Mouse (Mus musculus) embryonic facial prominence, embryonic 14.5 days (tissue): ENCODE measurements around the gene Ice1. TPM values are rescaled to one million over a fixed set of nuclear protein-coding genes. Genes with fewer than 3 reads are reported as not detected.

Experiments used
- ATAC-seq: fragments of 200-750 bp; cut with Nextera tagmentation; 2 replicates; pipeline ENCODE4 v1.8.0; 2017; ENCODE audit warnings: low read depth, moderate number of reproducible peaks, moderate TSS enrichment
- DNase-seq: peaks from one replicate; pipeline ENCODE4 v3.0.0-alpha.2; 2015; ENCODE audit warnings: low spot score
- H3K27ac ChIP-seq: fragments of 300-500 bp; sonication (generic); replicated peaks from 2 replicates; pipeline ENCODE4 v1.5.1; 2014; ENCODE audit warnings: low read depth, mild to moderate bottlenecking, low read length, moderate library complexity
- H3K27me3 ChIP-seq: fragments of 300-500 bp; sonication (generic); replicated peaks from 2 replicates; pipeline ENCODE4 v1.6.1; 2014; ENCODE audit warnings: low read length; ENCODE audit not compliant: control insufficient read depth, insufficient read depth
- H3K36me3 ChIP-seq: fragments of 300-500 bp; sonication (generic); 2 replicates; pipeline ENCODE4 v1.6.1; 2014; ENCODE audit warnings: low read length, mixed read lengths; ENCODE audit not compliant: control insufficient read depth, insufficient read depth
- H3K4me1 ChIP-seq: fragments of 300-500 bp; sonication (generic); 2 replicates; pipeline ENCODE4 v1.6.1; 2014; ENCODE audit warnings: antibody characterized with exemption, low read length; ENCODE audit not compliant: control insufficient read depth, insufficient read depth
- H3K4me2 ChIP-seq: fragments of 300-500 bp; sonication (generic); 2 replicates; pipeline ENCODE4 v1.6.1; 2014; ENCODE audit warnings: low read depth, mild to moderate bottlenecking, low read length, moderate library complexity, mixed read lengths
- H3K4me3 ChIP-seq: fragments of 300-500 bp; sonication (generic); 2 replicates; pipeline ENCODE4 v1.5.1; 2014; ENCODE audit warnings: low read depth, mild to moderate bottlenecking, low read length
- H3K9ac ChIP-seq: fragments of 300-500 bp; sonication (generic); 2 replicates; pipeline ENCODE4 v1.6.1; 2014; ENCODE audit warnings: low read depth, mild to moderate bottlenecking, low read length, moderate library complexity, mixed read lengths
- H3K9me3 ChIP-seq: fragments of 300-500 bp; sonication (generic); 2 replicates; pipeline ENCODE4 v1.6.1; 2016; ENCODE audit warnings: low read length; ENCODE audit not compliant: control insufficient read depth
- WGBS: fragments of 180-500 bp; shearing (Covaris S2); extraction: QIAGEN DNeasy Blood & Tissue Kit; methylation state at CpG from one replicate; pipeline ENCODE4 v1.1.7; 2014; 5-methylcytosine and 5-hydroxymethylcytosine counted together
- polyA plus RNA-seq: library from polyadenylated mRNA; unstranded; fragments of >200 nt; fragmentation: Nextera tagmentation; extraction: Ambion mirVana; gene quantifications from 2 replicates; pipeline ENCODE4 v1.2.1, GENCODE M21; 2014

The Ice1 gene
- polyA plus RNA-seq, 1 experiment from 2014 or later = 30.1 TPM

GRCm38 (mm10) chr13:70532719-70533118 lies 104.7 kb downstream of the Ice1 start:
- H3K4me3 ChIP-seq = no peak overlapping the region
- H3K36me3 ChIP-seq = no peaks in the 10 kb centered on the region
- no peak for ATAC-seq
- no peak overlapping the region for H3K9ac ChIP-seq
- 81% methylated on average over 10 of the region's 10 CpGs for WGBS
- DNase-seq = no peak
- no peaks in the 10 kb centered on the region for H3K9me3 ChIP-seq
- no peak overlapping the region for H3K4me2 ChIP-seq
- H3K4me1 ChIP-seq = no peaks in the 10 kb centered on the region
- no peak overlapping the region for H3K27ac ChIP-seq
- H3K27me3 ChIP-seq = no peaks in the 10 kb centered on the region

GRCm38 (mm10) chr13:70517651-70518050 lies 119.8 kb downstream of the Ice1 start:
- H3K4me2 ChIP-seq = no peak overlapping the region
- H3K36me3 ChIP-seq = no peaks in the 10 kb centered on the region
- 29% methylated on average over 2 of the region's 2 CpGs for WGBS
- H3K4me1 ChIP-seq = no peaks in the 10 kb centered on the region
- no peaks in the 10 kb centered on the region for H3K9me3 ChIP-seq
- no peak overlapping the region for H3K9ac ChIP-seq
- DNase-seq = peak; percentile 17
- no peaks in the 10 kb centered on the region for H3K27me3 ChIP-seq
- H3K27ac ChIP-seq = no peak overlapping the region
- no peak overlapping the region for H3K4me3 ChIP-seq
- no peak for ATAC-seq

GRCm38 (mm10) chr13:70515004-70515403 lies 122.4 kb downstream of the Ice1 start:
- 59% methylated on average over 2 of the region's 2 CpGs for WGBS
- Histone ChIP-seq H3K27ac (no peak overlapping the region), H3K4me1 (no peaks in the 10 kb centered on the region), H3K27me3 (no peaks in the 10 kb centered on the region), H3K4me3 (no peak overlapping the region), H3K9ac (no peak overlapping the region), H3K36me3 (no peaks in the 10 kb centered on the region), H3K9me3 (no peaks in the 10 kb centered on the region), H3K4me2 (no peak overlapping the region)
- ATAC-seq = no peak
- DNase-seq = no peak

- no peaks in the 10 kb centered on the region for H3K36me3 ChIP-seq
- H3K9me3 ChIP-seq = no peaks in the 10 kb centered on the region
- H3K27me3 ChIP-seq = no peaks in the 10 kb centered on the region
- no peak overlapping the region for H3K4me2 ChIP-seq
- ATAC-seq (no peak), DNase-seq (no peak)
- H3K4me1 ChIP-seq = no peaks in the 10 kb centered on the region
- no peak overlapping the region for H3K4me3 ChIP-seq
- H3K9ac ChIP-seq = no peak overlapping the region
- WGBS = 73% methylated on average over 5 of the region's 5 CpGs
- H3K27ac ChIP-seq = no peak overlapping the region
Observed at GRCm38 (mm10) chr13:70510199-70510598, 127.2 kb downstream of the Ice1 start.

GRCm38 (mm10) chr13:70509375-70510016 lies 127.9 kb downstream of the Ice1 start:
- Histone ChIP-seq H3K9ac (no peak overlapping the region), H3K27me3 (no peaks in the 10 kb centered on the region), H3K9me3 (no peaks in the 10 kb centered on the region), H3K4me1 (no peaks in the 10 kb centered on the region), H3K36me3 (no peaks in the 10 kb centered on the region), H3K27ac (no peak overlapping the region), H3K4me3 (no peak overlapping the region), H3K4me2 (no peak overlapping the region)
- no peak for DNase-seq
- no peak for ATAC-seq
- WGBS = 74% methylated on average over 8 of the region's 8 CpGs

GRCm38 (mm10) chr13:70508708-70509374 lies 128.6 kb downstream of the Ice1 start:
- ATAC-seq = no peak
- no peak overlapping the region for H3K4me2 ChIP-seq
- no peaks in the 10 kb centered on the region for H3K4me1 ChIP-seq
- DNase-seq = no peak
- H3K27ac ChIP-seq = no peak overlapping the region
- H3K4me3 ChIP-seq = no peak overlapping the region
- WGBS = 65% methylated on average over 5 of the region's 5 CpGs
- no peaks in the 10 kb centered on the region for H3K9me3 ChIP-seq
- no peaks in the 10 kb centered on the region for H3K36me3 ChIP-seq
- no peaks in the 10 kb centered on the region for H3K27me3 ChIP-seq
- H3K9ac ChIP-seq = no peak overlapping the region

Other genes starting within 250 kb of the Ice1 start
- gene Adamts16, start 204.2 kb upstream of the Ice1 start, polyA plus RNA-seq = 1.9 and 2.5 TPM in 2 replicates